Mouse (Mus musculus): ENCODE measurements at regions not wholly inside any gene's neighbourhood (a gene's known extent, or its start where the extent isn't known, plus 50 kb on each side); places are given as distances from the start of the nearest gene placed in this dataset.

DNA sequence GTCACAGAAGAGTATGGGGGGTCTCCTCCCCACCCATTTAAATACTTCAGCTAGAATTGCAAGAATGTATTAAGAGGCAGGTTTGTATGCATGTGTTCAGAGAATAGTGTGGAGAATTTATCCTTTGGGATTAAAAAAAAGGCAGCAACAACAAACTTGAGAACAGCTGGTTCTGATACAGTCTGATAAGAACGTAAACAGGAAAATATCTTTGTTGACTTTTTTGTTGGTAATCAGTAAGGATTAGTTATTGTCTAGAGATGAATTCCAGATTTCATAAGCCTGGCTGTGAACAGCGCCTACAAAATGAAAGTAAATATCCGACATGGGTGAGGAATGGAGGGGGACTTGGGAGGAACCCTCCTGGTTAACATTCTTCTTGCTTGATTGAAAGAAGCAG is 328.8 kb downstream of the Mtx2 start:
- H3K9ac ChIP-seq (ENCODE audit: control insufficient read depth, low read depth, low read length, poor library complexity, severe bottlenecking) = 0 out of 2 replicates have a peak overlapping the region, but pooled peaks have one; percentile 22
- peaks cover 4 to 13% of the 10 kb centered on the region in 2 experiments; a peak in 3 of 4 replicates for H3K27me3 ChIP-seq (ENCODE audit: control insufficient read depth in 1 of 2, insufficient read depth in 2 of 2, low read length in 2 of 2)
- H3K4me1 ChIP-seq (ENCODE audit: control insufficient read depth in 1 of 2, insufficient read depth in 2 of 2, low read length in 2 of 2) = peaks cover 0 to 4% of the 10 kb centered on the region in 2 experiments; a peak in 1 of 4 replicates
- H3K4me3 ChIP-seq (ENCODE audit: control insufficient read depth in 1 of 2, insufficient read depth in 1 of 2, low read depth in 2 of 2, low read length in 2 of 2) = peak overlapping the region; percentile 50 to 57
- no peaks in the 10 kb centered on the region for H3K79me2 ChIP-seq (ENCODE audit: control insufficient read depth, insufficient read depth, low read length, poor library complexity)
- no peaks in the 10 kb centered on the region for H3K9me3 ChIP-seq (replicated peaks; ENCODE audit: insufficient read depth, low read length)
- H3K27ac ChIP-seq (ENCODE audit: control insufficient read depth, low read depth, low read length) = no peak overlapping the region
- DNase-seq (ENCODE audit: low read depth, low spot score) = peak; percentile 19
- no peaks in the 10 kb centered on the region for H3K36me3 ChIP-seq (ENCODE audit: control insufficient read depth in 1 of 2, insufficient read depth in 2 of 2, low read length in 2 of 2)
- TF ChIP-seq E2F4 (IDR thresholded peaks at IDR 0.05; ENCODE audit: borderline replicate concordance, low read depth, low read length) = no peak
- TF ChIP-seq MAFK (IDR thresholded peaks at IDR 0.05; ENCODE audit: borderline replicate concordance, low read depth, low read length) = no peak

DNA sequence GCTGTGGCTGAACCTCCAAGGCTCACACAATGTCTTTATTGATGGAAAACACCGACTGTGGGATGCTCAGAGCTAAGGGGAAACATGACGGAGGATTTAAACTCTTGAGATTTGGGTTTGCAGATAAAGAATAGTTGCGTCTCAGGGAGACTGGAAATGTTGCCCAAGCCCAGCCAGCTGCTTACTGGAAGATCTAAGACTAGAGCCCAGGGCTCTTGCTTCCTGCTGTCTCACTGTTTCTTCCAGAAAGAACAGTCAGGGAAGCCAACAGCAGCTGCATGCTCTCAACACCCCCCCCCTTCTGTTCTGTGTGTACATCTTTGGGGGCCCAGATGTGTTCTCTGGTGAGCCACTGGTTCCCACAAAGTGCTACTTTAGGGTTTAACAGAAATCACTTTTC is 333.0 kb downstream of the Mtx2 start:
- no peak for DNase-seq (ENCODE audit: low read depth, low spot score)
- H3K27ac ChIP-seq (ENCODE audit: control insufficient read depth, low read depth, low read length) = no peak overlapping the region
- TF ChIP-seq HCFC1 (IDR thresholded peaks at IDR 0.05; ENCODE audit: low read depth, low read length) = no peak
- no peak for TF ChIP-seq MXI1 (IDR thresholded peaks at IDR 0.05; ENCODE audit: low read depth, low read length)
- no peak for TF ChIP-seq MEF2A (IDR thresholded peaks at IDR 0.05; ENCODE audit: extremely low read depth, insufficient replicate concordance, low read depth, low read length, poor library complexity, severe bottlenecking)
- H3K4me1 ChIP-seq (ENCODE audit: control insufficient read depth in 1 of 2, insufficient read depth in 2 of 2, low read length in 2 of 2) = peaks cover 0 to 4% of the 10 kb centered on the region in 2 experiments; a peak in 1 of 4 replicates
- no peaks in the 10 kb centered on the region for H3K36me3 ChIP-seq (ENCODE audit: control insufficient read depth in 1 of 2, insufficient read depth in 2 of 2, low read length in 2 of 2)
- H3K9me3 ChIP-seq (replicated peaks; ENCODE audit: insufficient read depth, low read length) = no peaks in the 10 kb centered on the region
- H3K27me3 ChIP-seq (ENCODE audit: control insufficient read depth in 1 of 2, insufficient read depth in 2 of 2, low read length in 2 of 2) = peaks cover 6 to 15% of the 10 kb centered on the region in 2 experiments; a peak in 3 of 4 replicates
- no peaks in the 10 kb centered on the region for H3K79me2 ChIP-seq (ENCODE audit: control insufficient read depth, insufficient read depth, low read length, poor library complexity)
- H3K9ac ChIP-seq (ENCODE audit: control insufficient read depth, low read depth, low read length, poor library complexity, severe bottlenecking) = no peak overlapping the region
- H3K4me3 ChIP-seq (ENCODE audit: control insufficient read depth in 1 of 2, insufficient read depth in 1 of 2, low read depth in 2 of 2, low read length in 2 of 2) = no peak overlapping the region

DNA sequence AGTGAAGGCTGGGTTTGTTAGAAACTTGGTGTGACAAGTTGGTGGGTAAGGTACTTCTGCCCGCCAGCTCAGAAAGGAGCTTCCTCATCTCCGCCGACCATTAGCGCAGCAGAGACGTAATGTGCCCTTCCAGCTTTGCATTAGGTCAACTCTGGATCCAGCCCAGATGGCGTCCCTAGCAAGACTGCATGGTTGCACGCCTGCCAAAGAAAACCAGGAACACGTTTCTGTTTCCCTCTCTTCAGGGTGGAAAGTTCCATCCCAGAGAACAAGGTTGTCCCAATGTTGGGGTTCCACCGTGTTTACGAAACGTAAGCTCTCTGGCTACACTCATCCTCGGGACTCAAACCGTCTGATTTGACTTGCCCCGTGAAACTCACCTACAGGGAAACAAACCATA is 335.5 kb downstream of the Mtx2 start:
- TF ChIP-seq ELF1 (IDR thresholded peaks at IDR 0.05; ENCODE audit: low read depth, low read length) (no peak), NELFE (IDR thresholded peaks at IDR 0.05; ENCODE audit: low read depth, low read length) (no peak), ETS1 (IDR thresholded peaks at IDR 0.05; ENCODE audit: low read depth, low read length) (no peak), ZC3H11A (IDR thresholded peaks at IDR 0.05; ENCODE audit: low read depth, low read length) (no peak), ZMIZ1 (IDR thresholded peaks at IDR 0.05; ENCODE audit: low read depth, low read length) (no peak)

More for the DNA sequence above, 335.5 kb downstream of the Mtx2 start:
- Histone ChIP-seq H3K79me2 (ENCODE audit: control insufficient read depth, insufficient read depth, low read length, poor library complexity) (no peaks in the 10 kb centered on the region), H3K36me3 (ENCODE audit: control insufficient read depth in 1 of 2, insufficient read depth in 2 of 2, low read length in 2 of 2) (no peaks in the 10 kb centered on the region), H3K9ac (ENCODE audit: control insufficient read depth, low read depth, low read length, poor library complexity, severe bottlenecking) (no peak overlapping the region), H3K27ac (ENCODE audit: control insufficient read depth, low read depth, low read length) (no peak overlapping the region), H3K4me3 (ENCODE audit: control insufficient read depth in 1 of 2, insufficient read depth in 1 of 2, low read depth in 2 of 2, low read length in 2 of 2) (no peak overlapping the region), H3K4me1 (ENCODE audit: control insufficient read depth in 1 of 2, insufficient read depth in 2 of 2, low read length in 2 of 2) (no peaks in the 10 kb centered on the region), H3K9me3 (replicated peaks; ENCODE audit: insufficient read depth, low read length) (no peaks in the 10 kb centered on the region), H3K27me3 (ENCODE audit: control insufficient read depth in 1 of 2, insufficient read depth in 2 of 2, low read length in 2 of 2) (peaks cover 6 to 11% of the 10 kb centered on the region in 2 experiments)
- no peak for DNase-seq (ENCODE audit: low read depth, low spot score)

All from MEL (cell line).